In the genomic region with DNA sequence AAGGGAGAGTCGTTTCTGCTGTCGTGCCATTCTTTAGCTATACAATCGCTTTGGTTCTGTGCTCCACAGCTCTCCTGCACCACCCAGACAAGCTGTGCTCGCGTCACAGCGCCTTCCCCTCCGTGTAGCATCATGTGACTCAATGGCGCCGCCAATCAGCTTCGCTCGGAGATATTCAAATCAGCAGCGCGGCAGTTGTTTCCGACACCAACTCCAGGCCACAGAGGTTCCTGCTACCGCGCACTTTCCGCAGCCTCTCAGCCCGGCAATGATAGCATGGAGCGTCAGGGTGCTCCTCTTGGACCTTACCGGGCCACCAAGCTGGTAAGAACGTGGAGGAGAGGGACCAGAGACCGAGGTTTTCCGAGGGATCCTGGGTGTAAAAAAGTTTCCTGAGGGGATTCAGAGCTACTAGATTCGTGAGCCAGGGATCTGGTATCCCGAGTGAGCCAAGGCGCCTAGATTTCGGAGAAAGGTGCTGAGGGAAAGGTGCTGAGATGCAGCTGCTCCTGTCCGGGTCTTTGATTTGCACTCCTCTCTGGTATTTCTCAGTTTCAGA, we compare ENCODE assay signal across 8 mouse cellular contexts. TPM values are rescaled to one million over a fixed set of nuclear protein-coding genes. Genes with fewer than 3 reads are reported as not detected.
DNase-seq lines count a peak whose midpoint lies in the region; ATAC-seq lines count a peak whose summit lies in the region.

Gene Depdc1a (plus strand): TSS at position 191 of the 559 bp plus-strand sequence.

- peak; percentile 99 for ATAC-seq in inflammation-experienced regulatory T-cells, adult 6 months
- ATAC-seq in megakaryocyte-erythroid progenitor cell, adult 5-6 weeks (replicated peaks; ENCODE audit: low FRiP score, low TSS enrichment, poor library complexity, severe bottlenecking) = peak; percentile 100

- intact Hi-C loops in gastrocnemius, postnatal 14 days (cut with DNase I; ENCODE audit: low total_unique reads) = no loop called here
- intact Hi-C loops in left cerebral cortex, postnatal 10 days (cut with DNase I) = no loop called here

- DNase-seq in adrenal gland, adult (ENCODE audit: inconsistent age in 2 of 2, low spot score in 1 of 2) = peak; percentile 88 to 96
- peak; percentile 97 for DNase-seq in embryo, embryonic 10.5 days (ENCODE audit: low spot score)
- DNase-seq in gastrocnemius, postnatal 14 days = peak; percentile 86
- peak; percentile 89 to 92 for DNase-seq in left cerebral cortex, postnatal 10 days (ENCODE audit: extremely low spot score in 1 of 2, low spot score in 2 of 2)
- peak; percentile 91 for DNase-seq in right cerebral cortex, postnatal 25 days
- DNase-seq in urinary bladder, postnatal 4 days (ENCODE audit: low spot score in 2 of 2) = peak; percentile 78 to 92

RNA-seq across cellular contexts. Expression of gene Depdc1a, which starts in this region (rescaled TPM):
- 1 to 10 TPM; 1.6 to 1.7 TPM for total RNA-seq in gastrocnemius, postnatal 14 days (2021)
- 10 to 100 TPM in 1 of 3 experiments, 1 to 10 TPM in 2; 1.7 to 40.0 (median 1.9) TPM for polyA plus RNA-seq in inflammation-experienced regulatory T-cells, adult 6 months (2017; shearing (Covaris generic))
- 1 to 10 TPM in 1 of 2 experiments, under 1 TPM in 1; 0.60 to 1.3 TPM for total RNA-seq in left cerebral cortex, postnatal 10 days (2021)
- 13.3 and 15.3 TPM in 2 replicates for total RNA-seq in megakaryocyte-erythroid progenitor cell, adult 5-6 weeks (2014; fragmentation: Nextera tagmentation)
- total RNA-seq in megakaryocyte-erythroid progenitor cell, adult 5-6 weeks (2017) = 11.8 and 14.4 TPM in 2 replicates

Comparison
In these comparisons a context has a peak if more than half of its experiments do, and no peak if none do; other contexts are left out.
1. Peak in every context shown above with its lines: DNase-seq and ATAC-seq.
2. RNA of gene Depdc1a (total RNA-seq): 11.8 to 15.3 TPM in megakaryocyte-erythroid progenitor cell, adult 5-6 weeks; 1.6 to 1.7 TPM in gastrocnemius, postnatal 14 days and 0.60 to 1.3 TPM in left cerebral cortex, postnatal 10 days; every median in the first group is over 4 times any median in the second.